Comparison of ENCODE assay signal across 13 mouse cellular contexts in genomic region chr2:122366039-122366438, GRCm38 (mm10). TPM values are rescaled to one million over a fixed set of nuclear protein-coding genes. Genes with fewer than 3 reads are reported as not detected.
DNase-seq lines count a peak whose midpoint lies in the region; ATAC-seq lines count a peak whose summit lies in the region.
"Had no signal": no experiment of that assay in that cellular context is flagged by ENCODE, and none has a peak within 500 bp of the region (broad histone marks: within the 10 kb centered on the region; RNA-seq: fewer than 3 reads in every experiment).

No protein-coding gene starts in this region.

- H3K27ac ChIP-seq in neural tube, embryonic 11.5 days (ENCODE audit: low read depth, low read length), result no peak overlapping the region
- H3K27ac ChIP-seq in forebrain, embryonic 12.5 days, result 0 out of 2 replicates have a peak overlapping the region, but pooled peaks have one; percentile 36
- no peak overlapping the region for H3K27ac ChIP-seq in limb, embryonic 13.5 days

- no peak for DNase-seq in neural tube, embryonic 11.5 days (ENCODE audit: low spot score)
- no peak for DNase-seq in neural tube, embryonic 10.5 days (ENCODE audit: extremely low spot score, low spot score)
- DNase-seq in layer of hippocampus, postnatal 36 days, result no peak
- DNase-seq in kidney, postnatal 14 days, result no peak
- no peak for DNase-seq in embryo, embryonic 10.5 days (ENCODE audit: low spot score)
- DNase-seq in urinary bladder, postnatal 14 days (ENCODE audit: low spot score), result no peak
- DNase-seq: heart, postnatal 36 days had no signal

- WGBS in neural tube, embryonic 11.5 days, result 77% methylated on average over 3 of the region's 3 CpGs
- WGBS in forebrain, embryonic 12.5 days, result 78% methylated on average over 3 of the region's 3 CpGs
- WGBS in limb, embryonic 13.5 days, result 72% methylated on average over 3 of the region's 3 CpGs

- peak overlapping the region; percentile 87 for H3K4me2 ChIP-seq in neural tube, embryonic 11.5 days (ENCODE audit: low read depth)
- H3K4me2 ChIP-seq in forebrain, embryonic 12.5 days, result peak overlapping the region; percentile 89
- H3K4me2 ChIP-seq in limb, embryonic 13.5 days (replicated peaks), result peak overlapping the region; percentile 88

- no peaks in the 10 kb centered on the region for H3K27me3 ChIP-seq in neural tube, embryonic 11.5 days (ENCODE audit: control insufficient read depth, insufficient read depth, low read length)
- peaks cover 12% of the 10 kb centered on the region for H3K27me3 ChIP-seq in forebrain, embryonic 12.5 days
- H3K27me3 ChIP-seq in limb, embryonic 13.5 days, result peaks cover 9% of the 10 kb centered on the region; the same call in 1 of the 2 replicates

- no peak for ATAC-seq in neural tube, embryonic 11.5 days (ENCODE audit: insufficient read depth, low FRiP score, low TSS enrichment)
- ATAC-seq in forebrain, embryonic 12.5 days (ENCODE audit: low FRiP score), result no peak
- ATAC-seq in limb, embryonic 13.5 days (ENCODE audit: low FRiP score, low read depth), result no peak
- ATAC-seq: activated CD4-positive, CD25-positive, alpha-beta regulatory T cell, adult 4 months had no signal

- peaks cover 19% of the 10 kb centered on the region for H3K4me1 ChIP-seq in neural tube, embryonic 11.5 days (ENCODE audit: control insufficient read depth, insufficient read depth, low read length)
- H3K4me1 ChIP-seq in forebrain, embryonic 12.5 days, result peaks cover 41% of the 10 kb centered on the region
- H3K4me1 ChIP-seq in limb, embryonic 13.5 days, result peaks cover 31% of the 10 kb centered on the region

- peak overlapping the region; percentile 3; the same call in 1 of the 2 replicates for H3K9ac ChIP-seq in neural tube, embryonic 11.5 days (ENCODE audit: low read length)
- H3K9ac ChIP-seq in forebrain, embryonic 12.5 days, result no peak overlapping the region
- H3K9ac ChIP-seq in limb, embryonic 13.5 days, result peak overlapping the region; percentile 92
- H3K9ac ChIP-seq: liver, embryonic 14.5 days had no signal

- peaks cover 4% of the 10 kb centered on the region; the same call in 1 of the 2 replicates for H3K36me3 ChIP-seq in neural tube, embryonic 11.5 days (ENCODE audit: control insufficient read depth, insufficient read depth, low read length)
- peaks cover 21% of the 10 kb centered on the region for H3K36me3 ChIP-seq in forebrain, embryonic 12.5 days (replicated peaks)
- peaks cover 22% of the 10 kb centered on the region for H3K36me3 ChIP-seq in limb, embryonic 13.5 days

- H3K4me3 ChIP-seq in neural tube, embryonic 11.5 days (ENCODE audit: low read depth, low read length), result 0 out of 2 replicates have a peak overlapping the region, but pooled peaks have one; percentile 12
- no peak overlapping the region for H3K4me3 ChIP-seq in forebrain, embryonic 12.5 days (replicated peaks)
- 0 out of 2 replicates have a peak overlapping the region, but pooled peaks have one; percentile 92 for H3K4me3 ChIP-seq in limb, embryonic 13.5 days

- H3K9me3 ChIP-seq in neural tube, embryonic 11.5 days (ENCODE audit: control insufficient read depth, low read length), result no peaks in the 10 kb centered on the region
- H3K9me3 ChIP-seq in forebrain, embryonic 12.5 days, result no peaks in the 10 kb centered on the region
- no peaks in the 10 kb centered on the region for H3K9me3 ChIP-seq in limb, embryonic 13.5 days

RNA-seq across cellular contexts. Expression of gene Shf, which starts 2.9 kb away (rescaled TPM):
- 12.9 and 13.8 TPM in 2 replicates for polyA plus RNA-seq in neural tube, embryonic 11.5 days (2014; fragmentation: Nextera tagmentation; extraction: Ambion mirVana)
- polyA plus RNA-seq in forebrain, embryonic 12.5 days (2016; fragmentation: Nextera tagmentation; extraction: Ambion mirVana), result 5.1 and 6.8 TPM in 2 replicates
- 4.2 and 6.0 TPM in 2 replicates for polyA plus RNA-seq in limb, embryonic 13.5 days (2015; fragmentation: Nextera tagmentation; extraction: Ambion mirVana)
- 10 to 100 TPM; 56.6 to 60.0 TPM for total RNA-seq in layer of hippocampus, postnatal 36 days (2021)

RNA-seq across cellular contexts. Expression of gene Duox1, which starts 50.6 kb away (rescaled TPM):
- polyA plus RNA-seq in neural tube, embryonic 11.5 days (2014; fragmentation: Nextera tagmentation; extraction: Ambion mirVana), result 0.07 and 0.11 TPM in 2 replicates
- 0.04 and 0.08 TPM in 2 replicates for polyA plus RNA-seq in forebrain, embryonic 12.5 days (2016; fragmentation: Nextera tagmentation; extraction: Ambion mirVana)
- 0.74 and 0.87 TPM in 2 replicates for polyA plus RNA-seq in limb, embryonic 13.5 days (2015; fragmentation: Nextera tagmentation; extraction: Ambion mirVana)
- total RNA-seq in layer of hippocampus, postnatal 36 days (2021), result not detected
- total RNA-seq: common myeloid progenitor, adult 5-6 weeks; monocyte, adult 5-6 weeks had no signal
- polyA plus RNA-seq: activated CD4-positive, CD25-positive, alpha-beta regulatory T cell, adult 4 months; liver, embryonic 14.5 days had no signal

RNA-seq across cellular contexts. Expression of gene Duoxa1, which starts 52.5 kb away (rescaled TPM):
- polyA plus RNA-seq in neural tube, embryonic 11.5 days (2014; fragmentation: Nextera tagmentation; extraction: Ambion mirVana), result not detected in 2 replicates
- 0.17 TPM in 1 of 2 replicates, not detected in the other for polyA plus RNA-seq in forebrain, embryonic 12.5 days (2016; fragmentation: Nextera tagmentation; extraction: Ambion mirVana)
- polyA plus RNA-seq in limb, embryonic 13.5 days (2015; fragmentation: Nextera tagmentation; extraction: Ambion mirVana), result 1.7 and 3.5 TPM in 2 replicates
- total RNA-seq in layer of hippocampus, postnatal 36 days (2021), result not detected
- total RNA-seq: monocyte, adult 5-6 weeks had no signal
- polyA plus RNA-seq: liver, embryonic 14.5 days had no signal
